Mouse (Mus musculus) CH12.LX (cell line): ENCODE results near the gene Gm20458.

ENCODE experiments used
- BHLHE40 ChIP-seq: IDR thresholded peaks from 2 replicates; pipeline ENCODE4 v1.6.1; 2011; ENCODE audit warnings: mild to moderate bottlenecking, low read depth, low read length, improper control_type of control experiment
- CHD2 ChIP-seq: IDR thresholded peaks from 2 replicates; pipeline ENCODE4 v1.6.1; 2011; ENCODE audit warnings: low read length, improper control_type of control experiment
- CTCF ChIP-seq, 2 experiments: IDR thresholded peaks in 1 of 2; conservative IDR thresholded peaks in 1 of 2; 2 replicates each; pipeline ENCODE4 v1.5.1; 2011 to 2012; ENCODE audit warnings: low read depth in 2 of 2, low read length in 2 of 2, improper control_type of control experiment in 1 of 2, inconsistent platforms in 1 of 2, mild to moderate bottlenecking in 1 of 2, moderate library complexity in 1 of 2
- JUND ChIP-seq: conservative IDR thresholded peaks from 2 replicates; pipeline ENCODE4 v1.6.1; 2011; ENCODE audit warnings: low read depth, low read length, improper control_type of control experiment
- MXI1 ChIP-seq: IDR thresholded peaks from 2 replicates; pipeline ENCODE4 v1.6.1; 2011; ENCODE audit warnings: mild to moderate bottlenecking, low read depth, low read length, improper control_type of control experiment
- POLR2A ChIP-seq: IDR thresholded peaks from 2 replicates; pipeline ENCODE4 v1.6.1; 2011; ENCODE audit warnings: low read depth, mild to moderate bottlenecking, improper control_type of control experiment, low read length
- UBTF ChIP-seq: IDR thresholded peaks from 2 replicates; pipeline ENCODE4 v1.6.1; 2012; ENCODE audit warnings: low read depth, mild to moderate bottlenecking, inconsistent platforms, low read length, improper control_type of control experiment, moderate library complexity
- ZKSCAN1 ChIP-seq: IDR thresholded peaks from 2 replicates; pipeline ENCODE4 v1.6.1; 2012; ENCODE audit warnings: low read depth, inconsistent platforms, low read length, improper control_type of control experiment, borderline replicate concordance
- ZNF384 ChIP-seq: IDR thresholded peaks from 2 replicates; pipeline ENCODE4 v1.6.1; 2012; ENCODE audit warnings: low read depth, low read length, improper control_type of control experiment, inconsistent platforms

DNA sequence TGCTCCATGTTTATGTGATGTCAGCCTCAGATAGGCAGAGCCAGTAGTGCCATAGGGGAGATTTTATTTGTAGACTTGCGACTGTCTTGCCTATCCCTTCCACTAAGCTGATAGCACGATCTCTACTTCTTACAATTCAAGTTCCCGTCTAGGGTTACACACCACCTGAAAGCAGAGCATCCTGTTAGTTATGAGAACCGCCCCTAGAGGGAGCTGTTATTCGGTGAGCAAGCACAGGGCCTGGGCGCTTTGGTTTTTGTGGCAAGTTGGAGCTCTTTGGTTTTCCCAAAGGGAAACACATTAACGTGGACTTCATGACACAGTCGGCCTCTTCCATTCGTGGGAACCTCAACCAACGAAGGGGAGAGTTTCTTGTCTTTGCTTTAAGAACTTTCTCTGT lies 9.5 kb downstream of the Gm20458 start:
- TF ChIP-seq JUND (no peak), MXI1 (no peak), POLR2A (no peak), ZKSCAN1 (no peak), ZNF384 (no peak), CTCF (conservative IDR thresholded peaks at IDR 0.05 in 1 of 2, IDR thresholded peaks at IDR 0.05 in 1 of 2; ENCODE audit: low read depth in 2 of 2, low read length in 2 of 2) (peak; percentile 39 to 86; a peak in 3 of 4 replicates), UBTF (no peak), CHD2 (no peak), BHLHE40 (no peak)
